Mouse (Mus musculus) midbrain, postnatal 0 days (tissue): ENCODE results near the gene 4930562C15Rik. TPM values are rescaled to one million over a fixed set of nuclear protein-coding genes. Genes with fewer than 3 reads are reported as not detected.

ENCODE experiments used
- ATAC-seq: fragments of 200-750 bp; cut with Nextera tagmentation; 2 replicates; pipeline ENCODE4 v1.8.0; 2017; ENCODE audit warnings: moderate number of reproducible peaks, mild to moderate bottlenecking, moderate TSS enrichment, moderate library complexity; ENCODE audit not compliant: low FRiP score
- DNase-seq: peaks from one replicate; pipeline ENCODE4 v3.0.0-alpha.2; 2015; ENCODE audit warnings: low spot score
- H3K27ac ChIP-seq: fragments of 300-500 bp; sonication (generic); 2 replicates; pipeline ENCODE4 v1.5.1; 2014; ENCODE audit warnings: low read depth, mild to moderate bottlenecking, low read length, mixed read lengths
- H3K27me3 ChIP-seq: fragments of 300-500 bp; sonication (generic); 2 replicates; pipeline ENCODE4 v1.6.1; 2014; ENCODE audit warnings: low read length, control low read depth, mixed read lengths; ENCODE audit not compliant: insufficient read depth
- H3K36me3 ChIP-seq: fragments of 300-500 bp; sonication (generic); 2 replicates; pipeline ENCODE4 v1.6.1; 2014; ENCODE audit warnings: low read length, control low read depth, mixed read lengths; ENCODE audit not compliant: insufficient read depth
- H3K4me1 ChIP-seq: fragments of 300-500 bp; sonication (generic); 2 replicates; pipeline ENCODE4 v1.6.1; 2014; ENCODE audit warnings: mild to moderate bottlenecking, control low read depth, antibody characterized with exemption, low read length, mixed read lengths; ENCODE audit not compliant: insufficient read depth
- H3K4me2 ChIP-seq: fragments of 300-500 bp; sonication (generic); 2 replicates; pipeline ENCODE4 v1.6.1; 2014; ENCODE audit warnings: low read depth, mild to moderate bottlenecking, low read length, mixed read lengths; ENCODE audit not compliant: poor library complexity, severe bottlenecking
- H3K4me3 ChIP-seq: fragments of 300-500 bp; sonication (generic); 2 replicates; pipeline ENCODE4 v1.5.1; 2014; ENCODE audit warnings: low read depth, mild to moderate bottlenecking, low read length, moderate library complexity
- H3K9ac ChIP-seq: fragments of 300-500 bp; sonication (generic); replicated peaks from 2 replicates; pipeline ENCODE4 v1.6.1; 2014; ENCODE audit warnings: mild to moderate bottlenecking, low read length, moderate library complexity, mixed read lengths; ENCODE audit not compliant: poor library complexity, severe bottlenecking
- H3K9me3 ChIP-seq: fragments of 300-500 bp; sonication (generic); 2 replicates; pipeline ENCODE4 v1.6.1; 2016; ENCODE audit warnings: low read length, control low read depth
- CTCF ChIP-seq: IDR thresholded peaks from 2 replicates; pipeline ENCODE4 v1.5.1; 2016; ENCODE audit warnings: antibody characterized with exemption, mild to moderate bottlenecking
- WGBS: fragments of 180-500 bp; shearing (Covaris S2); extraction: QIAGEN DNeasy Blood & Tissue Kit; methylation state at CpG from one replicate; pipeline ENCODE4 v1.1.7; 2014; 5-methylcytosine and 5-hydroxymethylcytosine counted together
- polyA plus RNA-seq: library from polyadenylated mRNA; unstranded; fragments of >200 nt; fragmentation: Nextera tagmentation; extraction: Ambion mirVana; gene quantifications from 2 replicates; pipeline ENCODE4 v1.2.1, GENCODE M21; 2015
- total RNA-seq: library from RNA; depleted of rRNA; stranded (reverse); fragments of >200 nt; gene quantifications from 2 replicates; pipeline ENCODE4 v1.2.3, GENCODE M21; 2014; rRNA removed

4930562C15Rik gene
- total and polyA plus RNA-seq, 2 experiments from 2014 or later: 0.47 TPM; not detected in 1

DNA sequence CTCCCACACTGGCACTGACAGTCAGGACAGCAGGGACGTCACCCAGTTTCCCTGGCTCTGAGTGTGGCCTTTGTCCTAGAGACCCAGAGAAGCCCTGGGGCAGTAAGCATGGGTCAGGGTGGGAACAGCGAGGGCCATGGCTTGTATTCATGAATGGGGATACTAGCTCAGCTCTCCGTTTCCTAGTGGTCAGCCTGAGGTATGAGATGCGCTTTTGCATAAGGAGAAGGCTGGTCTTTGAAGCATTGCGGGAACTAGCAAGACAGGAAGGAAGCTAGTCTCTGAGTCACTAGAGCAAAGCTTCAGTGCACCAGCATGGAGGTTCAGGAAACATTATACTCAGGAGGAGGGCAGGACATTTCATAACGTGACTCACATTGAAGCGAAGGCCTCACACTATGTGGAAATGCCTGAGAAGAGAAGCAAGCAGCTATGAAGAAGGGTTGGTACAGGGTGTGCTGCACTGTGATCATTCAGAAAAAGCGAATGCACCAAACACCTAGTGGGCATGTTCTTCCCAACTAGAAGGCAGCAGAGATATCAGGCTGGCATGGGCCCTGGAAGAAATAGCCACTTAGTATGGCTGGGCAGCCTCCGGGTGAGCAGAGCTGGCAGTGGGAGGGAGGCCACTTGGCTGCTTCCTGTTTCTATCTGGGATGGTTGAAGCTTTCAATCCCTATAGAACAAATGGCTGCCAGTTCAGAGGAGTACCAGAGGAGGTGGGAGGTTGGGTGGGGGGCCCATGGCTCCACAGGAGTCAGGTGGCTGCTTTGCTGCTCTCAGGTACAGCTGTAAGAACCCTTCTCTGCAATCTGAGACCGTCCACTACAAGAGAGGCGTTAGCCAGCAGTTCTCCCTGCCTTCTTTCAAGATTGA lies 77.9 kb downstream of the 4930562C15Rik start:
- 0 out of 2 replicates have a peak, but pooled peaks have one; percentile 6 for TF ChIP-seq CTCF
- no peak overlapping the region for H3K9ac ChIP-seq
- WGBS: 71% methylated on average over 11 of the region's 11 CpGs
- H3K36me3 ChIP-seq: peaks cover 60% of the 10 kb centered on the region
- no peaks in the 10 kb centered on the region for H3K9me3 ChIP-seq
- peak; percentile 4; the same call in 1 of the 2 replicates for ATAC-seq
- DNase-seq: no peak
- H3K4me3 ChIP-seq: no peak overlapping the region
- no peaks in the 10 kb centered on the region for H3K4me1 ChIP-seq
- no peaks in the 10 kb centered on the region for H3K27me3 ChIP-seq
- H3K4me2 ChIP-seq: no peak overlapping the region
- peak overlapping the region; percentile 52 for H3K27ac ChIP-seq

DNA sequence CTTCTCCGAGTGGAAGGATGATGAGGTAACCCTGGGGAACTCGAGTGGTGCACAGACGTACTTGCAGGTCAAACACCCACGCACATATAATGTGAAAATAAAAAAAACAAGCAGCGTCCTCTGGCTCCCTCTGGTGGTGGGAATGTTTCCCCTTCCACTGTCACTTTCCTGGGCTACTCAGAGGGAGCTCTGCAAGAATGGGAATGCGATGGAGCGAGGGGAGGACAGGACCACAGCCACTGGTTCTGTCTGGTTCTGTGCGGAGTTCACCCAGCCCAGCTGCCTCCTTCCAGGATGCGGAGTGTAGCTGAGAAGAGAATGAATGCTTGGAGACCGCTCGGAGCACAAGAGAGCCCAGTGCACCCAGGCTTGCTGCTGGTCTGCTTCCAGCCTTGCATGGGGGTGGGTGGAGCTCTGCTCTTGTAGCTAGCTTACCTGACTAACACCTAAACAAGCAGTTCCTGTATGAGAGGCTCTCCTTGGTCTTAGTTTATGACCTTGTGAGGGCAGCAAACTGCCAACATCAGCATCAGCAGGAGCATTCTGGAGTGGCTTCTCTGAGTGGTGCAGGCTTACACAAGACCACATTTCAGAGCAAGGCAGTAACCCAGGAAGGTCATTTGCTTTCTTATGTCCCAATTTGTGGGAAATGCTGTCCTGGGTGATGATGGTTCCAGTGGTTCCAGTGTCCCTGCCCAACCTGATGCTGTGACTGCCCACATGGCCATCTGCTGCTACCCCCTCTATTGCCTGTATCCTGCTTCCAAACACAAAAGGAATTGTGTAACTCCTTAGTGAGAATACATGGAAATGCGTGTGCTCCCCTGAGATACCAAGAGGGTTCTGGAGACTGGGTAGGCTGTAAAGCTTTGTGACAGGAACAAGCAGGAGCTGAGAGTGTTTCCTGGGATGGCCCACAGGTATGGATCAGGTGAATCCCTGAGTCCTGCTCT lies 78.8 kb downstream of the 4930562C15Rik start:
- Histone ChIP-seq H3K9ac (no peak overlapping the region), H3K4me3 (no peak overlapping the region), H3K4me2 (no peak overlapping the region), H3K27ac (peak overlapping the region; percentile 52; the same call in 1 of the 2 replicates), H3K4me1 (no peaks in the 10 kb centered on the region), H3K9me3 (no peaks in the 10 kb centered on the region), H3K36me3 (peaks cover 59% of the 10 kb centered on the region), H3K27me3 (no peaks in the 10 kb centered on the region)
- DNase-seq (peak; percentile 77), ATAC-seq (peak; percentile 73)
- 34% methylated on average over 12 of the region's 12 CpGs for WGBS
- TF ChIP-seq CTCF: peak; percentile 95

DNA sequence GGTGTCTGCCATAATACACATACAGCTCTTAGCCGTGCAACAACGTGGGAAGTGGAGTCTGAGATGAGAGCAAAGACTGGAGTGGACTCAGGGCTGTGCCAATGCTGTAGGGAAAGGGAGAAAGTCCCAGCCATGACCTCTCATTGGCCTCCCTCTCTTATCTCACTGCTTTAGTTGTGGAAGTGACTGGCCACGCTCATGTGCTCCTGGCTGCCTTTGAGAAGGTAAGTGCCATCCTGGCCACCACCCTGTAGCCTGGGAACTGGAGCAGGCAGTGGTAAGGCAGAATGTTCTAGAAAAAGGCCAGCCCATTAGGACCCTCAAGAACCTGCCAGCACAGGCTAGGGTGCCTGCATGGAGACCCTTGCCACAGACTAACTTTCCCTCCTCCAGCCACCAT lies 80.7 kb downstream of the 4930562C15Rik start:
- 84% methylated on average over 3 of the region's 3 CpGs for WGBS
- DNase-seq (no peak), ATAC-seq (no peak)
- Histone ChIP-seq H3K4me1 (no peaks in the 10 kb centered on the region), H3K9ac (no peak overlapping the region), H3K4me3 (no peak overlapping the region), H3K36me3 (peaks cover 66% of the 10 kb centered on the region), H3K9me3 (no peaks in the 10 kb centered on the region), H3K4me2 (no peak overlapping the region), H3K27me3 (no peaks in the 10 kb centered on the region), H3K27ac (no peak overlapping the region)
- no peak for TF ChIP-seq CTCF

DNA sequence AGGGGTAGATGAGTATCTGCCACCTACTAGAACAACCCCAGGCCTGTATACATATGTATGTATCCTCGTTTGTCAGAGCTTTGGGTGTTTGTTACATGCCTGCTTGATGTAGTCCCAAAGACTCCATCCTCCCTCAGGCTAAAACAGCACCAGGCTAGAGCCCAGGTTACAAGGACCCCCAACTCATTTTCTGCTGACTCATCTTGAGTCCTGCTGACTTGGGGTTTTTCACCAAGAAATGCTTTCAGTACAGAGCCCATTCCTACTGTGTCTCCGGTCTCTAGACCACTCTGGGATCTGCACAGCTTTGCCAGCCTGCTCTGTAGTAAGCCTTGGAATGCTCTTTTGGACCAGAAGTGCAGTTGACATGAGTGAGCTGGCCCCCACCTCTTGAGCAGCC lies 81.4 kb downstream of the 4930562C15Rik start:
- H3K27me3 ChIP-seq: no peaks in the 10 kb centered on the region
- ATAC-seq (no peak), DNase-seq (no peak)
- peaks cover 60% of the 10 kb centered on the region for H3K36me3 ChIP-seq
- H3K27ac ChIP-seq: no peak overlapping the region
- no peaks in the 10 kb centered on the region for H3K9me3 ChIP-seq
- H3K9ac ChIP-seq: no peak overlapping the region
- H3K4me2 ChIP-seq: no peak overlapping the region
- H3K4me1 ChIP-seq: no peaks in the 10 kb centered on the region
- no peak overlapping the region for H3K4me3 ChIP-seq
- 93% methylated on average over 2 of the region's 2 CpGs for WGBS
- no peak for TF ChIP-seq CTCF

Other genes starting within 250 kb of the 4930562C15Rik start
- gene Glis2, start 240.7 kb upstream of the 4930562C15Rik start, total RNA-seq: 20.0 and 20.6 TPM in 2 replicates
- 10.8 and 12.0 TPM in 2 replicates for gene Glis2, start 240.7 kb upstream of the 4930562C15Rik start, polyA plus RNA-seq
- gene Pam16, start 210.4 kb upstream of the 4930562C15Rik start, total RNA-seq: 31.7 and 40.2 TPM in 2 replicates
- 134 TPM in 2 replicates for gene Pam16, start 210.4 kb upstream of the 4930562C15Rik start, polyA plus RNA-seq
- 12.0 and 14.2 TPM in 2 replicates for gene Vasn, start 195.5 kb upstream of the 4930562C15Rik start, total RNA-seq
- 4.7 TPM in 2 replicates for gene Vasn, start 195.5 kb upstream of the 4930562C15Rik start, polyA plus RNA-seq
- 62.1 and 65.5 TPM in 2 replicates for gene Dnaja3, start 195.4 kb upstream of the 4930562C15Rik start, total RNA-seq
- 54.1 and 57.0 TPM in 2 replicates for gene Dnaja3, start 195.4 kb upstream of the 4930562C15Rik start, polyA plus RNA-seq
- gene Coro7, start 155.6 kb upstream of the 4930562C15Rik start, total RNA-seq: 31.1 and 39.8 TPM in 2 replicates
- gene Coro7, start 155.6 kb upstream of the 4930562C15Rik start, polyA plus RNA-seq: 28.7 and 31.9 TPM in 2 replicates
- 27.5 and 33.5 TPM in 2 replicates for gene Nmral1, start 116.1 kb upstream of the 4930562C15Rik start, total RNA-seq
- 37.1 and 41.2 TPM in 2 replicates for gene Nmral1, start 116.1 kb upstream of the 4930562C15Rik start, polyA plus RNA-seq
- gene Hmox2, start 109.1 kb upstream of the 4930562C15Rik start, total RNA-seq: 37.9 and 43.2 TPM in 2 replicates
- 92.7 and 102 TPM in 2 replicates for gene Hmox2, start 109.1 kb upstream of the 4930562C15Rik start, polyA plus RNA-seq
- gene Cdip1, start 45.1 kb upstream of the 4930562C15Rik start, total RNA-seq: 122 and 130 TPM in 2 replicates
- gene Cdip1, start 45.1 kb upstream of the 4930562C15Rik start, polyA plus RNA-seq: 131 and 139 TPM in 2 replicates
- gene Ubald1, start 44.9 kb downstream of the 4930562C15Rik start, total RNA-seq: 30.3 and 35.0 TPM in 2 replicates
- gene Ubald1, start 44.9 kb downstream of the 4930562C15Rik start, polyA plus RNA-seq: 79.9 and 82.5 TPM in 2 replicates
- gene Mgrn1, start 50.8 kb downstream of the 4930562C15Rik start, total RNA-seq: 199 and 221 TPM in 2 replicates
- gene Mgrn1, start 50.8 kb downstream of the 4930562C15Rik start, polyA plus RNA-seq: 117 and 127 TPM in 2 replicates
- 46.7 and 48.6 TPM in 2 replicates for gene Nudt16l1, start 103.3 kb downstream of the 4930562C15Rik start, total RNA-seq
- 103 and 117 TPM in 2 replicates for gene Nudt16l1, start 103.3 kb downstream of the 4930562C15Rik start, polyA plus RNA-seq
- 36.7 and 62.2 TPM in 2 replicates for gene Anks3, start 128.8 kb downstream of the 4930562C15Rik start, total RNA-seq
- 44.3 and 46.9 TPM in 2 replicates for gene Anks3, start 128.8 kb downstream of the 4930562C15Rik start, polyA plus RNA-seq
- not detected in 2 replicates for gene Sept12, start 162.4 kb downstream of the 4930562C15Rik start, total RNA-seq
- gene Sept12, start 162.4 kb downstream of the 4930562C15Rik start, polyA plus RNA-seq: not detected in 2 replicates
- gene Smim22, start 171.9 kb downstream of the 4930562C15Rik start, total RNA-seq: not detected in 2 replicates
- 1.1 TPM in 1 of 2 replicates, not detected in the other for gene Smim22, start 171.9 kb downstream of the 4930562C15Rik start, polyA plus RNA-seq
- gene Rogdi, start 178.1 kb downstream of the 4930562C15Rik start, total RNA-seq: 115 and 121 TPM in 2 replicates
- gene Rogdi, start 178.1 kb downstream of the 4930562C15Rik start, polyA plus RNA-seq: 165 and 175 TPM in 2 replicates
- gene Glyr1, start 214.4 kb downstream of the 4930562C15Rik start, total RNA-seq: 176 and 179 TPM in 2 replicates
- gene Glyr1, start 214.4 kb downstream of the 4930562C15Rik start, polyA plus RNA-seq: 146 and 149 TPM in 2 replicates
- gene Ubn1, start 214.6 kb downstream of the 4930562C15Rik start, total RNA-seq: 28.4 and 28.9 TPM in 2 replicates
- 5.8 and 7.0 TPM in 2 replicates for gene Ubn1, start 214.6 kb downstream of the 4930562C15Rik start, polyA plus RNA-seq